Mouse (Mus musculus): ENCODE data around the gene Mfsd10. TPM values are rescaled to one million over a fixed set of nuclear protein-coding genes. Genes with fewer than 3 reads are reported as not detected.

Mfsd10 gene
- polyA plus RNA-seq, 1 experiment from 2014 or later = 52.3 TPM

DNA sequence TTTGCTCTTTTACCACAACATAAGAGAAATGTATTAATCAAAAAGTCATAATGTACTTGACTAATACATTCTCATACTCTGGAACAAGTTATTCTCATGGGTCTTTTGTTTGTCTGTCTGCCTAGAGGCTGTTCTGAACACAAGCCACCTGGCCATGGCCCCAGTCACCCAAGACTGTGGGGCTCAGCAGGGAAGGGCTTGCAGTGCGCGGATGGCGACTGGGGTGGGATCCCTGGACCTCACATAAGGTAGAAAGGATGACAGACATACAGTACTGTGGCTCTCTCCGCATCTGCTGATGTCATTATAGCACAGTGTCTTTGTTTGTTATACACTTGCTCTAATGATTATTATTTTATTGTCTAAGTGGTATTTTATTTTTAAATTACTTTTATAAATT is 46.3 kb downstream of the Mfsd10 start:
- Histone ChIP-seq H3K36me3 (ENCODE audit: control insufficient read depth, insufficient read depth) (peaks cover 7% of the 10 kb centered on the region), H3K9me3 (replicated peaks; ENCODE audit: control insufficient read depth, low read length) (no peaks in the 10 kb centered on the region), H3K9ac (ENCODE audit: low read depth, low read length) (no peak overlapping the region), H3K4me2 (ENCODE audit: low read depth, low read length) (no peak overlapping the region), H3K27ac (ENCODE audit: low read length) (no peak overlapping the region), H3K4me3 (ENCODE audit: low read depth, low read length) (no peak overlapping the region), H3K27me3 (ENCODE audit: control insufficient read depth, insufficient read depth, low read depth, low read length) (no peaks in the 10 kb centered on the region), H3K4me1 (ENCODE audit: control insufficient read depth, low read depth, low read length) (no peaks in the 10 kb centered on the region; the same call in none of the 2 replicates)
- no peak for ATAC-seq (ENCODE audit: low read depth)
- WGBS (ENCODE audit: insufficient replicate concordance) = 84% methylated on average over 4 of the region's 4 CpGs

DNA sequence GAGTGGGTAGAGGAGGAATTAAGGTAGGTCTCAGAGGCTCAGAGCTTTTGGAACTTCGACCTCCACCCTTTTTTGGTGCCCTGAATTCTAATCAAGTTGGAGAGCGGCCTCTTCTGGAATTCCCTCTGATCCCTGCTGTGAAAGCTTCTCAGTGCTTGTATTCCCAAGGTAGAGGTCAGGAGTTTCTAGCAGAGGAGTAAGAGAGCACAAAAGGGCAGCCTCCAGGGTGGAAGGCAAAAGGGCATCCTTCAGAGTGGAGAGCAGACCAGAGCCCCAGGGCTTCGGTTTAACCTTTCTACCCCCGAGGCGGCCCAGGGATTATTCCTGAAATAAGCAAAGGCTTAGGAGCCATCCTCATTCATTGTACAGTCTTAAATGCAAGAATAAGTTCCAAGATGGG is 47.0 kb downstream of the Mfsd10 start:
- Histone ChIP-seq H3K4me1 (ENCODE audit: control insufficient read depth, low read depth, low read length) (no peaks in the 10 kb centered on the region; the same call in 1 of the 2 replicates), H3K4me3 (ENCODE audit: low read depth, low read length) (no peak overlapping the region), H3K4me2 (ENCODE audit: low read depth, low read length) (no peak overlapping the region), H3K36me3 (ENCODE audit: control insufficient read depth, insufficient read depth) (peaks cover 7% of the 10 kb centered on the region), H3K9ac (ENCODE audit: low read depth, low read length) (no peak overlapping the region), H3K27me3 (ENCODE audit: control insufficient read depth, insufficient read depth, low read depth, low read length) (no peaks in the 10 kb centered on the region), H3K27ac (ENCODE audit: low read length) (no peak overlapping the region), H3K9me3 (replicated peaks; ENCODE audit: control insufficient read depth, low read length) (no peaks in the 10 kb centered on the region)
- WGBS (ENCODE audit: insufficient replicate concordance) = 69% methylated on average over 5 of the region's 5 CpGs
- no peak for ATAC-seq (ENCODE audit: low read depth)

DNA sequence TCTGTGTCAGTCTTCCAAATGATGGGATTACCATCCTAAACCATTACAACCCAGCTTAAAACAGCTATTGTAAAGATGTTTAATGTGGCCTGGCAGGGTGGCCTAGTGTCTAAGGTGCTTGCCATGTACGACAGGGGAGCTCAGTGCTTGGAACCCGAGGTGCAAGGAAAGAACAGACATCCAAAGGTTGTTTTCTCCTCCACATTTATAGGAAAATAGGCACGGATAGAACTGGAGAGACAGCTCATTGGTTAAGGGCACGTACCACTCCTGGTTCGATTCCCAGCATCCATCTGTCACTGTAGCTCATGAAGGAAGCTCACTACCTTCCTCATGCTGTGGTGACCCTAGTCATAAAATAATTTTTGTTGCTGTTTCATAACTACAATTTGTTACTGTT is 49.1 kb downstream of the Mfsd10 start:
- peaks cover 16% of the 10 kb centered on the region for H3K4me1 ChIP-seq (ENCODE audit: control insufficient read depth, low read depth, low read length)
- ATAC-seq (ENCODE audit: low read depth) = no peak
- H3K9ac ChIP-seq (ENCODE audit: low read depth, low read length) = no peak overlapping the region
- H3K9me3 ChIP-seq (replicated peaks; ENCODE audit: control insufficient read depth, low read length) = no peaks in the 10 kb centered on the region
- 90% methylated on average over 5 of the region's 5 CpGs for WGBS (ENCODE audit: insufficient replicate concordance)
- no peak overlapping the region for H3K4me3 ChIP-seq (ENCODE audit: low read depth, low read length)
- H3K4me2 ChIP-seq (ENCODE audit: low read depth, low read length) = no peak overlapping the region
- peaks cover 11% of the 10 kb centered on the region for H3K36me3 ChIP-seq (ENCODE audit: control insufficient read depth, insufficient read depth)
- H3K27ac ChIP-seq (ENCODE audit: low read length) = no peak overlapping the region
- no peaks in the 10 kb centered on the region for H3K27me3 ChIP-seq (ENCODE audit: control insufficient read depth, insufficient read depth, low read depth, low read length)

DNA sequence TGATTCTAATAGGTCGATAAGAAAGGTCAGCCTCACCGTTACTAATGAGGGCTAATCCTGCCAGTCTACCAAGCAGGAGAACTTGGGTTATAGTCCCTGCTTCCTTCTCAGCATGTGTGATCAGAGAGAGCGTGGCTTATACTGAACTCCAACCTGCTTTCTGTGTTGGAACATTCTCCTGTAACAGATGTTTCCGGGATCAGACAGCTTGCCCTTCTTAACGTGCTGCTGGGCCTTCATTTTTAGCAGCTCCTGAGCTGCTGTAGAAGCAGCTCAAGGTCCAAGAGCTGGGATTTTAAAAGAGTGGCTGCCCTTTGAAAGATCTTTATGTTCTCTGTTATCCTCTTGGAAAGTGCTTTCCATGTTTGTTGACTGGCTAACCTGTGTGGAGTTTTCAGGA is 51.8 kb downstream of the Mfsd10 start:
- no peak overlapping the region for H3K27ac ChIP-seq (ENCODE audit: low read length)
- H3K4me2 ChIP-seq (ENCODE audit: low read depth, low read length) = no peak overlapping the region
- no peak for ATAC-seq (ENCODE audit: low read depth)
- no peaks in the 10 kb centered on the region for H3K27me3 ChIP-seq (ENCODE audit: control insufficient read depth, insufficient read depth, low read depth, low read length)
- WGBS (ENCODE audit: insufficient replicate concordance) = 71% methylated on average over 5 of the region's 5 CpGs
- H3K4me3 ChIP-seq (ENCODE audit: low read depth, low read length) = no peak overlapping the region
- peaks cover 8% of the 10 kb centered on the region; the same call in 1 of the 2 replicates for H3K36me3 ChIP-seq (ENCODE audit: control insufficient read depth, insufficient read depth)
- H3K9ac ChIP-seq (ENCODE audit: low read depth, low read length) = no peak overlapping the region
- no peaks in the 10 kb centered on the region for H3K9me3 ChIP-seq (replicated peaks; ENCODE audit: control insufficient read depth, low read length)
- H3K4me1 ChIP-seq (ENCODE audit: control insufficient read depth, low read depth, low read length) = peaks cover 32% of the 10 kb centered on the region

Other genes with a start within 250 kb of the Mfsd10 start
- 6.2 and 6.3 TPM in 2 replicates for gene Tnip2, start 123.2 kb downstream of the Mfsd10 start, polyA plus RNA-seq (2015; fragmentation: Nextera tagmentation; extraction: Ambion mirVana)
- 6.5 and 6.8 TPM in 2 replicates for gene Sh3bp2, start 111.4 kb downstream of the Mfsd10 start, polyA plus RNA-seq (2015; fragmentation: Nextera tagmentation; extraction: Ambion mirVana)
- gene Add1, start 63.5 kb downstream of the Mfsd10 start, polyA plus RNA-seq (2015; fragmentation: Nextera tagmentation; extraction: Ambion mirVana) = 122 and 133 TPM in 2 replicates
- gene Nop14, start 22.9 kb upstream of the Mfsd10 start, polyA plus RNA-seq (2015; fragmentation: Nextera tagmentation; extraction: Ambion mirVana) = 9.3 and 10.1 TPM in 2 replicates
- 0.79 and 0.91 TPM in 2 replicates for gene Grk4, start 23.2 kb upstream of the Mfsd10 start, polyA plus RNA-seq (2015; fragmentation: Nextera tagmentation; extraction: Ambion mirVana)
- 4.4 and 4.9 TPM in 2 replicates for gene Htt, start 124.5 kb upstream of the Mfsd10 start, polyA plus RNA-seq (2015; fragmentation: Nextera tagmentation; extraction: Ambion mirVana)

Data from liver, embryonic 16.5 days (tissue).